Mouse (Mus musculus) forebrain, embryonic 16.5 days (tissue): ENCODE measurements around the gene Il34. TPM values are rescaled to one million over a fixed set of nuclear protein-coding genes. Genes with fewer than 3 reads are reported as not detected.

ENCODE experiments used
- ATAC-seq: fragments of 200-750 bp; cut with Nextera tagmentation; 2 replicates; pipeline ENCODE4 v1.8.0; 2017; ENCODE audit warnings: mild to moderate bottlenecking, moderate library complexity
- H3K27ac ChIP-seq: fragments of 300-500 bp; sonication (generic); 2 replicates; pipeline ENCODE4 v1.5.1; 2014; ENCODE audit warnings: low read length, control low read depth
- H3K27me3 ChIP-seq: fragments of 300-500 bp; sonication (generic); replicated peaks from 2 replicates; pipeline ENCODE4 v1.6.1; 2014; ENCODE audit warnings: low read length; ENCODE audit not compliant: control insufficient read depth, insufficient read depth
- H3K36me3 ChIP-seq: fragments of 300-500 bp; sonication (generic); 2 replicates; pipeline ENCODE4 v1.6.1; 2014; ENCODE audit not compliant: control insufficient read depth, insufficient read depth
- H3K4me1 ChIP-seq: fragments of 300-500 bp; sonication (generic); replicated peaks from 2 replicates; pipeline ENCODE4 v1.6.1; 2014; ENCODE audit warnings: low read length; ENCODE audit not compliant: control insufficient read depth, insufficient read depth
- H3K4me2 ChIP-seq: fragments of 300-500 bp; sonication (generic); 2 replicates; pipeline ENCODE4 v1.6.1; 2014; ENCODE audit warnings: mild to moderate bottlenecking, low read length, control low read depth
- H3K4me3 ChIP-seq: fragments of 300-500 bp; sonication (generic); replicated peaks from 2 replicates; pipeline ENCODE4 v1.5.1; 2014; ENCODE audit warnings: mild to moderate bottlenecking, low read length, control low read depth
- H3K9ac ChIP-seq: fragments of 300-500 bp; sonication (generic); replicated peaks from 2 replicates; pipeline ENCODE4 v1.6.1; 2014; ENCODE audit warnings: low read depth, low read length, control low read depth
- H3K9me3 ChIP-seq: fragments of 300-500 bp; sonication (generic); 2 replicates; pipeline ENCODE4 v1.6.1; 2016; ENCODE audit warnings: low read length; ENCODE audit not compliant: control insufficient read depth
- WGBS: fragments of 180-500 bp; shearing (Covaris S2); extraction: QIAGEN DNeasy Blood & Tissue Kit; methylation state at CpG from one replicate; pipeline ENCODE4 v1.1.7; 2014; 5-methylcytosine and 5-hydroxymethylcytosine counted together
- polyA plus RNA-seq: library from polyadenylated mRNA; unstranded; fragments of >200 nt; fragmentation: Nextera tagmentation; extraction: Ambion mirVana; gene quantifications from 2 replicates; pipeline ENCODE4 v1.2.1, GENCODE M21; 2015

Il34 gene
- polyA plus RNA-seq, 1 experiment from 2014 or later = 5.4 TPM

DNA sequence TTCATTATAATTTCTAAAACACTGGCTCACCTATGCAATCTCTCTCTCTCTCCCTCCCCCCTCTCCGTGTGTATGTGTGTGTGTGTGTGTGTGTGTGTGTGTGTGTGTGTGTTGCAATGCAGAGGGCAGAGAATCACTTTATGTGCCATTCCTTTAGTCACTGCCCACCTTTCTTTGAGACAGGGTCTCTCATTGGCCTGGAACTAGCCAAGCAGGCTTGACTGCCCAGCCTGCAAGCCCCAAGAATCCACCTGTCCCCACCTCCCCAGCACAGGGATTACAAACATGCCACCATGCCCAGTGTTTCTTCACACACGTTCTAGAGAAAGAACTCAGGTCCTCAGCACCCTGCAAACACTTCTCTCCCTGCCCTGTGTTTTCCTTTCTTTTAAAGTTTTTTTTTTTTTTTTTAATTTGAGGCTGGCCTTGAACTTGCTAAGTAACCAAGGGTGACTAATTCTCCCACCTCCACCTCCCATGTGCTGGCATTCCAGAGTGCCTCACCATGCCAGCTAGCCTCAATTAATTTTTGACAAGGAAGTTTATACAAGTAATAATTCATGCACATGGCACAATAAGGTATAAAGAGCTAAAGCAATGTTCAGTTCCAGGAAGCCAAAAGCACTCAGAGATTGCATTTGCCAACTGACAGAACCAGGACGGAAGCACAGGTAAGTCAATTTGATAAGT, 754 bp downstream of the Il34 start:
- Histone ChIP-seq H3K4me2 (no peak overlapping the region), H3K9me3 (no peaks in the 10 kb centered on the region), H3K4me3 (no peak overlapping the region), H3K27me3 (no peaks in the 10 kb centered on the region), H3K27ac (no peak overlapping the region), H3K9ac (no peak overlapping the region), H3K36me3 (peaks cover 8% of the 10 kb centered on the region; the same call in 1 of the 2 replicates), H3K4me1 (no peaks in the 10 kb centered on the region)
- 58% methylated on average over 3 of the region's 3 CpGs for WGBS
- no peak for ATAC-seq

DNA sequence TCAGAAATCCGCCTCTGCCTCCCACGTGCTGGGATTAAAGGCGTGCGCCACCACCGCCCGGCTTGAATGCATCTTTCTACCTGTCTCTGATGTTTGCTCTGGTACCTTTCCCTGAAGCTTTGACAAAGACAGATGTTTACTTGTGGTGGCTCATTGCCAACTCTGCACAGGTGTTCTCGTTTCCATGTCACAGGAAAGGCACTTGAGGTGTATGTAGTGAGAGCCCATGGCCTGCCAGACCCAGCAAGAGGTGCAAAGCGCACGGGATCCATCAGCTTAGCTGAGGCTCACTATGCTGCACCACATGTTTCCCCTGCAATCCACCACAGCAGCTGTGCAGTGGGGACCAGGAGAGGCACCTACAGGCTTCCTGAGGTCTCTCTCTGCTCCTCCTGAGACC, 1.9 kb downstream of the Il34 start:
- H3K4me3 ChIP-seq = no peak overlapping the region
- ATAC-seq = no peak
- WGBS = 84% methylated on average over 9 of the region's 9 CpGs
- no peaks in the 10 kb centered on the region for H3K9me3 ChIP-seq
- H3K27me3 ChIP-seq = no peaks in the 10 kb centered on the region
- no peaks in the 10 kb centered on the region for H3K36me3 ChIP-seq
- H3K27ac ChIP-seq = no peak overlapping the region
- H3K4me1 ChIP-seq = no peaks in the 10 kb centered on the region
- no peak overlapping the region for H3K9ac ChIP-seq
- no peak overlapping the region for H3K4me2 ChIP-seq

DNA sequence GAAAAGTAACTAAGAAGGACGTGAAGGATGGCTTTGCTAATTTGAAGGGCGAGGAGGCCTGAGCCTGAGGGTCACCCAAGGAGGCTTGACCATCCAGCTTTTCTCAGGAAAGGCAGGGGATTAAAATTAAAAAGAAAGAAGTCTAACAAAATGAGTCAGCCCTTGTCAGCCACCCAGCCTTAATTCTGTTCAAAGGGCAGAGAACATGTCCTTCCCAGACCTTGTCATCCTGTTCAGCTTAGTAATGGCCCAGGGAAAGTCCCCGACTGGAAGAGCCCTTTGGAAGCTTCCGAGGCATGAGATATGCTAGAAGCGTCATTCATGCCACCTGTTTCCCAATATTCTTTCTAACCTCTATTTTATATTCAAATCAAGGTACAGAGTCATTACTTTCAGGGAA, 2.7 kb downstream of the Il34 start:
- Histone ChIP-seq H3K36me3 (no peaks in the 10 kb centered on the region), H3K27ac (no peak overlapping the region), H3K4me1 (no peaks in the 10 kb centered on the region), H3K4me2 (no peak overlapping the region), H3K9me3 (no peaks in the 10 kb centered on the region), H3K4me3 (no peak overlapping the region), H3K9ac (no peak overlapping the region), H3K27me3 (no peaks in the 10 kb centered on the region)
- no peak for ATAC-seq
- WGBS = 88% methylated on average over 5 of the region's 5 CpGs

DNA sequence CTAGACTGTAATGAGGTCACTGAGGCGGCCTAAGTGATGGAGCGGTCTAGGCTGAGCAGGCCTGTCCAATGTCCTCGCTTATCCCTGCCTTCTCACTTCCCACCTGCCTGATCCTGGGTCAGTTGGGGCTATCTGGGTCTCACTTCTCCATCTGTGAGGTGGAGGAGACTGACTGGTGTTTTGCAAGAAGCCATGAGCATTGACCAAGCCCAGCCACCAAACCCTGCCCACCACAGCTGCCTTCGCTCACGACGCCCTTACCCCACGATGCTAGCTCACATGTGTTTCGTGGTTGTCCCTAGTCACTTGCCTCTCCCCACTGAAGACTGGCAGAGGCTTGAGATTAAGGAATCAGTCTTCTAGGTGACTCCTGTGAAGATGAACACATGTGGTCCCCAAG, 8.6 kb downstream of the Il34 start:
- Histone ChIP-seq H3K4me1 (no peaks in the 10 kb centered on the region), H3K9ac (no peak overlapping the region), H3K27me3 (no peaks in the 10 kb centered on the region), H3K4me3 (no peak overlapping the region), H3K4me2 (no peak overlapping the region), H3K9me3 (no peaks in the 10 kb centered on the region), H3K36me3 (no peaks in the 10 kb centered on the region), H3K27ac (no peak overlapping the region)
- ATAC-seq = no peak
- 96% methylated on average over 8 of the region's 8 CpGs for WGBS

DNA sequence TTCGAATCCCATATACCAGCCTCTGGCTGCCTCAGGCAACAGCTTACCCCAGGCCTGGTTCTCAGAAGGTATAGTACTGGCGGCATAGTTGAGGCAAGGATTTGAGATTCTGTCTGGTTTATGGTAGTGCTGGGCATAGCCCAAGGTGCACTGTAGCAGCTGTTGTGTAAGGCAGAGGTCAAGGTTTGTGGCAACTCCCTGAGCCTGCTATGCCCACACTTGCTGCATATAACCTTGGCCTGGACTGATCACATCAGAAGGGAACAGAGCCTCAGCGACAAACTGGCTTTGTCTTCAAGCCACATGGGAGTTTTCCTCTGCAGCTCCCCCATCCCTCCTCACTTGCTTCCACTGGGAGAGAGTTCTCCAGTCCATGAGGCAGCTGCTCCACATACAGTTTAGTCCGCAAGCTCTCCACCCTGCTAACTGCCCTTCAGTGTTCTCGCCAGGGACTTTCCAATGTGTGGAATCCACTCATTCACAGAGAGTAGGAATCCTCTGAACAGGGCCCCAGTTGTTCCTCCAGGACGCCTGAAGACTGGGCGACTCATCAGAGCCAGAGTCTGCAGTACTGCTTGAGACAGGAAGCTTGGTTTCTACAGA, 11.3 kb downstream of the Il34 start:
- H3K4me2 ChIP-seq = no peak overlapping the region
- WGBS = 83% methylated on average over 7 of the region's 7 CpGs
- no peaks in the 10 kb centered on the region for H3K27me3 ChIP-seq
- no peak overlapping the region for H3K4me3 ChIP-seq
- no peak for ATAC-seq
- H3K27ac ChIP-seq = no peak overlapping the region
- no peaks in the 10 kb centered on the region for H3K36me3 ChIP-seq
- H3K4me1 ChIP-seq = no peaks in the 10 kb centered on the region
- H3K9me3 ChIP-seq = no peaks in the 10 kb centered on the region
- no peak overlapping the region for H3K9ac ChIP-seq

DNA sequence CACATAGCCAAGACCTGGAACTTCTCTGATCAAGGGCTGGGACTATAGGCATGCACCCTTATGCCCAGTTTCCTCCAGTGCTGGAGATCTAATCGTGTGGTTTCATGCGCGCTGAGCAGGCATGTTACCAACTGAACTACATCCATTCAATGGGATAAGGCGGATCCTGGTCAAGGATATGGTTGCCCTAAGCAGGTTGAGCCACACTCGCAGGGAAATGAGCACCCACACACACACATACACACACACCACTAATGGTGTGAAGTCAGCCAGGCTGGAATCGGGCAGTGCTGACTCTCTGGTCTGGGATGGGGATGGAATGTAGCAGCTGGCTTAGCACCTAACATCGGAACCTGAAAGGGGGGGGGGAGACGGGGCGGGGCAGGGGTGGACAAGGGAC, 11.8 kb downstream of the Il34 start:
- H3K4me1 ChIP-seq = no peaks in the 10 kb centered on the region
- H3K27ac ChIP-seq = no peak overlapping the region
- no peak overlapping the region for H3K9ac ChIP-seq
- H3K36me3 ChIP-seq = no peaks in the 10 kb centered on the region
- no peaks in the 10 kb centered on the region for H3K9me3 ChIP-seq
- 94% methylated on average over 9 of the region's 9 CpGs for WGBS
- no peak overlapping the region for H3K4me3 ChIP-seq
- H3K4me2 ChIP-seq = no peak overlapping the region
- ATAC-seq = no peak
- no peaks in the 10 kb centered on the region for H3K27me3 ChIP-seq

DNA sequence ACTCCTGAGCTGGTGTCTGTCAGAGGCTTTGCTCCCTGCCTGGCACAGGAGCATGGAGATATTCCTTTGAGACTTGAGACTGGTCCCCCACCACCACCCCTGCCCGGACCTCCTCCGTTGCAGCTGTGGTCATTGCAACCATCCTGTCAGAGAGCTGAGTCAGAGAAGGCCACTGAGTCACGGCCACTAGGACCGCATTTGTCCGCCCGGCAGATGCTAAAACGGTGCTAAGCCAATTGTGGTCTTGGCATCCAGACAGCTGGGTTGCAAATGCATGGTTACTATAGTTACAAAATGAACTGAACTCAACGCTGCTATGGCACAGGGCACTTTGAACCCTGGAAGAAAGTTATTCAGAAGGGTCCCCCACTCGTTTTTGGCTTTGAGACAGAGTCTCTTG, 12.2 kb downstream of the Il34 start:
- no peaks in the 10 kb centered on the region for H3K27me3 ChIP-seq
- H3K4me2 ChIP-seq = no peak overlapping the region
- H3K9me3 ChIP-seq = no peaks in the 10 kb centered on the region
- H3K36me3 ChIP-seq = no peaks in the 10 kb centered on the region
- no peak for ATAC-seq
- no peak overlapping the region for H3K9ac ChIP-seq
- 71% methylated on average over 9 of the region's 9 CpGs for WGBS
- H3K4me3 ChIP-seq = no peak overlapping the region
- H3K27ac ChIP-seq = no peak overlapping the region
- H3K4me1 ChIP-seq = no peaks in the 10 kb centered on the region

DNA sequence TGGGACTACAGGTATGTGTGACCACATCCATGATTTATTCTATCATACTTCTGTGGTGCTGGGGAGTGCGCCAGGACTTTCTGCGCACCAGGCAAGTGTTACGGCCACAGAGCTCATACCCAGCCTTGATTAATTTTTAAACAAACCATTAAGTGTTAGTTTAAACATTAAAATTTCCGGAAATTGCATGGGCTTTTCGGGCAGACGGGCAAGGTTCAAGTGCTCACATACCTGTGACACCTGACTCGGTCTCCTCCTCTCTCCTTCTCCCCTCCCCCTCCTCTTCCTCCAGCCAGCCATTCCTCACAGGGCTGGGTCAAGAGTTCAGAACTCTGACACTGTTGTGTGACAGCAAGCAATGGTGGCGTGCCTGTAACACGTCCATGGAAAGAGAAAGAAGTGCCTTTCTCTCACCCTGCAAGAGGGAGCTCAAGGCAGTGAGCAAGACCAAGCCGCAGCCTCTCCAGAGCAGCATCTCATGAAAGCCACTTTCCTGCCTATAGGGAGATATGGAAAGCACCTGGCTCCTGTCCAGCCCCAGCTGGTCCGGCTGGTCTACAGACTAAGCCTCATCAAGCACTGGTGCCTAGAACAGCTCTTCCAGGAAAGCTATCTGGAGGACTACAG, 13.0 kb downstream of the Il34 start:
- WGBS = 83% methylated on average over 11 of the region's 11 CpGs
- Histone ChIP-seq H3K27me3 (no peaks in the 10 kb centered on the region), H3K27ac (no peak overlapping the region), H3K9me3 (no peaks in the 10 kb centered on the region), H3K4me1 (no peaks in the 10 kb centered on the region), H3K4me3 (no peak overlapping the region), H3K36me3 (no peaks in the 10 kb centered on the region), H3K9ac (no peak overlapping the region), H3K4me2 (no peak overlapping the region)
- ATAC-seq = no peak

DNA sequence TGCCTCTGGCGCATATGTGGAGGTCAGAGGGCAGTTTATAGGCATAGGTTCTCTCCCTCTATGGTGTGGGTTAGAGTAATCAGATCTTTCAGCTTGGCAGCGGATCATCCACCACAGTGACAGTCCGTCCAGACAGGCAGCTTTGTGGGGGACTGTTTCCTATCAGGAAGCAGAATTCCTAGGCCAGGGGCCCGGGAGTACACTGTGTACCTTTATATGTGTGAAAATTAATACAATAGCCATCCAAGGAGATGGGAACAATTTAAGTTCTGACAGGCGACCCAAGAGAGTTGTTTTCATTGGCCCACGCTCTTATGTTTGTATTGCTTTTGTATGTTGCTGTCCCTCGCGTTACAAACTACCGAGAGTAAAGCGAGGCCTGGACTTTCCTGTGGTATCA, 14.6 kb downstream of the Il34 start:
- no peaks in the 10 kb centered on the region for H3K27me3 ChIP-seq
- H3K4me1 ChIP-seq = no peaks in the 10 kb centered on the region
- ATAC-seq = no peak
- H3K36me3 ChIP-seq = no peaks in the 10 kb centered on the region
- H3K4me2 ChIP-seq = no peak overlapping the region
- H3K9ac ChIP-seq = no peak overlapping the region
- no peak overlapping the region for H3K27ac ChIP-seq
- H3K4me3 ChIP-seq = no peak overlapping the region
- WGBS = 77% methylated on average over 10 of the region's 10 CpGs
- no peaks in the 10 kb centered on the region for H3K9me3 ChIP-seq
